Mouse (Mus musculus) lung, embryonic 15.5 days (tissue): ENCODE measurements around the gene C9. TPM values are rescaled to one million over a fixed set of nuclear protein-coding genes. Genes with fewer than 3 reads are reported as not detected.

Experiments used
- ATAC-seq: fragments of 200-750 bp; cut with Nextera tagmentation; 2 replicates; pipeline ENCODE4 v1.8.0; 2017; ENCODE audit warnings: moderate number of reproducible peaks, borderline replicate concordance; ENCODE audit not compliant: low FRiP score, low TSS enrichment; ENCODE audit errors: extremely low read depth
- H3K27ac ChIP-seq: fragments of 300-500 bp; sonication (generic); 2 replicates; pipeline ENCODE4 v1.5.1; 2015; ENCODE audit warnings: moderate library complexity, mild to moderate bottlenecking, inconsistent platforms
- H3K27me3 ChIP-seq: fragments of 300-500 bp; sonication (generic); 2 replicates; pipeline ENCODE4 v1.6.1; 2015; ENCODE audit warnings: inconsistent platforms
- H3K36me3 ChIP-seq: fragments of 300-500 bp; sonication (generic); 2 replicates; pipeline ENCODE4 v1.6.1; 2015; ENCODE audit warnings: inconsistent platforms
- H3K4me1 ChIP-seq: fragments of 300-500 bp; sonication (generic); 2 replicates; pipeline ENCODE4 v1.6.1; 2015; ENCODE audit warnings: inconsistent platforms
- H3K4me2 ChIP-seq: fragments of 300-500 bp; sonication (generic); 2 replicates; pipeline ENCODE4 v1.6.1; 2015; ENCODE audit warnings: inconsistent platforms, mild to moderate bottlenecking, moderate library complexity
- H3K4me3 ChIP-seq: fragments of 300-500 bp; sonication (generic); 2 replicates; pipeline ENCODE4 v1.5.1; 2015; ENCODE audit warnings: mild to moderate bottlenecking, inconsistent platforms
- H3K9ac ChIP-seq: fragments of 300-500 bp; sonication (generic); 2 replicates; pipeline ENCODE4 v1.6.1; 2015; ENCODE audit warnings: inconsistent platforms
- H3K9me3 ChIP-seq: fragments of 300-500 bp; sonication (generic); 2 replicates; pipeline ENCODE4 v1.6.1; 2016; ENCODE audit warnings: inconsistent platforms
- WGBS: fragments of 180-500 bp; shearing (Covaris S2); methylation state at CpG from one replicate; pipeline ENCODE4 v1.1.7; 2015; 5-methylcytosine and 5-hydroxymethylcytosine counted together
- polyA plus RNA-seq: library from polyadenylated mRNA; unstranded; fragments of >200 nt; fragmentation: Nextera tagmentation; extraction: Ambion mirVana; gene quantifications from 2 replicates; pipeline ENCODE4 v1.2.1, GENCODE M21; 2015

The C9 gene
- polyA plus RNA-seq, 1 experiment from 2014 or later = not detected

- H3K27me3 ChIP-seq = no peaks in the 10 kb centered on the region
- WGBS = 26% methylated on average over 7 of the region's 7 CpGs
Observed at GRCm38 (mm10) chr15:6539639-6540338, 94.7 kb downstream of the C9 start.

More at GRCm38 (mm10) chr15:6539639-6540338, 94.7 kb downstream of the C9 start:
- Histone ChIP-seq H3K4me1 (no peaks in the 10 kb centered on the region), H3K9me3 (no peaks in the 10 kb centered on the region), H3K4me3 (no peak overlapping the region), H3K27ac (no peak overlapping the region), H3K36me3 (no peaks in the 10 kb centered on the region), H3K9ac (no peak overlapping the region), H3K4me2 (no peak overlapping the region)
- no peak for ATAC-seq

Other genes starting within 250 kb of the C9 start
- 26.9 and 28.6 TPM in 2 replicates for gene Dab2, start 145.5 kb upstream of the C9 start, polyA plus RNA-seq
- 6.9 and 7.8 TPM in 2 replicates for gene Fyb, start 77.5 kb downstream of the C9 start, polyA plus RNA-seq